Comparison of ENCODE assay signal across 26 mouse cellular contexts in genomic region chr11:102142355-102142754, GRCm38 (mm10). TPM values are rescaled to one million over a fixed set of nuclear protein-coding genes. Genes with fewer than 3 reads are reported as not detected.
DNase-seq lines count a peak whose midpoint lies in the region; ATAC-seq and TF ChIP-seq lines count a peak whose summit lies in the region.
"Had no signal": no experiment of that assay in that cellular context is flagged by ENCODE, and none has a peak within 500 bp of the region (broad histone marks: within the 10 kb centered on the region; RNA-seq: fewer than 3 reads in every experiment).

No protein-coding gene starts in this region.

- H3K36me3 ChIP-seq in intestine, embryonic 15.5 days: no peaks in the 10 kb centered on the region
- H3K36me3 ChIP-seq in intestine, postnatal 0 days (ENCODE audit: control insufficient read depth, insufficient read depth): no peaks in the 10 kb centered on the region
- no peaks in the 10 kb centered on the region for H3K36me3 ChIP-seq in liver, embryonic 16.5 days (ENCODE audit: control insufficient read depth, insufficient read depth)
- no peaks in the 10 kb centered on the region for H3K36me3 ChIP-seq in thymus, adult 2 months (ENCODE audit: control insufficient read depth, insufficient read depth, low read length)
- H3K36me3 ChIP-seq: forebrain, embryonic 15.5 days; heart, embryonic 13.5 days; hindbrain, embryonic 13.5 days; limb, embryonic 10.5 days; midbrain, embryonic 15.5 days had no signal

- peak overlapping the region; percentile 37 for H3K4me2 ChIP-seq in intestine, embryonic 15.5 days (replicated peaks)
- H3K4me2 ChIP-seq in intestine, postnatal 0 days (replicated peaks; ENCODE audit: low read depth): peak overlapping the region; percentile 50
- H3K4me2 ChIP-seq in liver, embryonic 16.5 days (ENCODE audit: low read depth, low read length): peak overlapping the region; percentile 46
- H3K4me2 ChIP-seq: forebrain, embryonic 15.5 days; heart, embryonic 13.5 days; hindbrain, embryonic 13.5 days; lung, embryonic 14.5 days; midbrain, embryonic 15.5 days had no signal

- no peak for TF ChIP-seq POLR2A in thymus, adult 2 months (IDR thresholded peaks at IDR 0.05; ENCODE audit: control insufficient read depth, extremely low read depth, insufficient read depth, low read length, poor library complexity)

- WGBS in intestine, embryonic 15.5 days: 51% methylated on average over 7 of the region's 7 CpGs
- WGBS in intestine, postnatal 0 days: 30% methylated on average over 7 of the region's 7 CpGs
- WGBS in liver, embryonic 16.5 days (ENCODE audit: insufficient replicate concordance): 47% methylated on average over 7 of the region's 7 CpGs
- WGBS in thymus, adult 2 months: 76% methylated on average over 7 of the region's 7 CpGs

- H3K4me1 ChIP-seq in intestine, embryonic 15.5 days (replicated peaks): peaks cover 24% of the 10 kb centered on the region
- peaks cover 3% of the 10 kb centered on the region; the same call in 1 of the 2 replicates for H3K4me1 ChIP-seq in intestine, postnatal 0 days (replicated peaks; ENCODE audit: control insufficient read depth, insufficient read depth, low read length)
- peaks cover 26% of the 10 kb centered on the region for H3K4me1 ChIP-seq in liver, embryonic 16.5 days (ENCODE audit: control insufficient read depth, low read depth, low read length)
- H3K4me1 ChIP-seq in thymus, adult 2 months (replicated peaks; ENCODE audit: control insufficient read depth, insufficient read depth, low read length): no peaks in the 10 kb centered on the region

- peak overlapping the region; percentile 74 for H3K27ac ChIP-seq in intestine, embryonic 15.5 days
- peak overlapping the region; percentile 68 for H3K27ac ChIP-seq in intestine, postnatal 0 days (ENCODE audit: low read depth, low read length)
- peak overlapping the region; percentile 82 for H3K27ac ChIP-seq in liver, embryonic 16.5 days (ENCODE audit: low read length)
- H3K27ac ChIP-seq in thymus, adult 2 months (ENCODE audit: control insufficient read depth, insufficient read depth, low read length): no peak overlapping the region
- H3K27ac ChIP-seq: forebrain, embryonic 15.5 days; heart, embryonic 13.5 days; hindbrain, embryonic 13.5 days; limb, embryonic 10.5 days; midbrain, embryonic 15.5 days had no signal

- peak; percentile 40 for DNase-seq in liver
- no peak for DNase-seq in spleen, adult 12 weeks (ENCODE audit: low spot score)
- no peak for DNase-seq in thymus, adult 2 months
- DNase-seq in gastrocnemius, adult 18-20 months (ENCODE audit: low spot score): no peak
- DNase-seq: cerebellum, adult 9-10 months; lung, embryonic 14.5 days; lung, postnatal 36 days; thymus, postnatal 25 days had no signal

- H3K9me3 ChIP-seq in intestine, embryonic 15.5 days: no peaks in the 10 kb centered on the region
- H3K9me3 ChIP-seq in intestine, postnatal 0 days (ENCODE audit: control insufficient read depth): no peaks in the 10 kb centered on the region
- no peaks in the 10 kb centered on the region for H3K9me3 ChIP-seq in liver, embryonic 16.5 days (replicated peaks; ENCODE audit: control insufficient read depth, low read length)
- H3K9me3 ChIP-seq: forebrain, embryonic 15.5 days; heart, embryonic 13.5 days; hindbrain, embryonic 13.5 days; limb, embryonic 10.5 days; midbrain, embryonic 15.5 days had no signal

- no peak for TF ChIP-seq CTCF in intestine, postnatal 0 days (IDR thresholded peaks at IDR 0.05; ENCODE audit: low read depth)
- no peak for TF ChIP-seq CTCF in thymus, adult 2 months (IDR thresholded peaks at IDR 0.05; ENCODE audit: borderline replicate concordance, control insufficient read depth, extremely low read depth, insufficient read depth, low read length, poor library complexity)

- H3K27me3 ChIP-seq in intestine, embryonic 15.5 days (replicated peaks): peaks cover 22% of the 10 kb centered on the region
- 0 out of 2 replicates have a peak, but pooled peaks cover 4% of the 10 kb centered on the region for H3K27me3 ChIP-seq in intestine, postnatal 0 days (replicated peaks; ENCODE audit: control insufficient read depth, insufficient read depth, low read length)
- peaks cover 35% of the 10 kb centered on the region for H3K27me3 ChIP-seq in liver, embryonic 16.5 days (ENCODE audit: control insufficient read depth, insufficient read depth, low read depth, low read length)
- peaks cover 14% of the 10 kb centered on the region for H3K27me3 ChIP-seq in thymus, adult 2 months (ENCODE audit: control insufficient read depth, insufficient read depth, low read length)

- H3K4me3 ChIP-seq in intestine, embryonic 15.5 days (replicated peaks): no peak overlapping the region
- H3K4me3 ChIP-seq in intestine, postnatal 0 days (ENCODE audit: low read depth, low read length): no peak overlapping the region
- peak overlapping the region; percentile 6; the same call in 1 of the 2 replicates for H3K4me3 ChIP-seq in liver, embryonic 16.5 days (ENCODE audit: low read depth, low read length)
- no peak overlapping the region for H3K4me3 ChIP-seq in thymus, adult 2 months (ENCODE audit: control insufficient read depth, insufficient read depth, low read length)
- H3K4me3 ChIP-seq: forebrain, embryonic 15.5 days; heart, embryonic 13.5 days; hindbrain, embryonic 13.5 days; limb, embryonic 10.5 days; midbrain, embryonic 15.5 days; myocyte had no signal

- H3K9ac ChIP-seq in intestine, embryonic 15.5 days: no peak overlapping the region
- no peak overlapping the region for H3K9ac ChIP-seq in intestine, postnatal 0 days (ENCODE audit: low read depth, low read length)
- no peak overlapping the region for H3K9ac ChIP-seq in liver, embryonic 16.5 days (ENCODE audit: low read depth, low read length)
- H3K9ac ChIP-seq: forebrain, embryonic 15.5 days; heart, embryonic 13.5 days; hindbrain, embryonic 13.5 days; lung, embryonic 14.5 days; midbrain, embryonic 15.5 days had no signal

- ATAC-seq in intestine, embryonic 15.5 days: peak; percentile 75
- peak; percentile 37; the same call in 1 of the 2 replicates for ATAC-seq in intestine, postnatal 0 days
- ATAC-seq in liver, embryonic 16.5 days (ENCODE audit: low read depth): peak; percentile 67
- ATAC-seq: forebrain, embryonic 15.5 days; inflammation-experienced regulatory T-cells, adult 6 months; midbrain, embryonic 15.5 days had no signal

RNA-seq across cellular contexts. Expression of gene Nags, which starts 3.0 kb away (rescaled TPM):
- 24.0 and 25.6 TPM in 2 replicates for polyA plus RNA-seq in intestine, embryonic 15.5 days (2015; fragmentation: Nextera tagmentation; extraction: Ambion mirVana)
- polyA plus RNA-seq in intestine, postnatal 0 days (2015; fragmentation: Nextera tagmentation; extraction: Ambion mirVana): 37.9 and 40.4 TPM in 2 replicates
- 19.0 and 19.2 TPM in 2 replicates for polyA plus RNA-seq in liver, embryonic 16.5 days (2015; fragmentation: Nextera tagmentation; extraction: Ambion mirVana)
- 0.09 and 0.43 TPM in 2 replicates for polyA plus RNA-seq in thymus, adult 2 months (2012; rRNA removed)
- total RNA-seq in gastrocnemius, adult 18-20 months (2021): not detected
- total RNA-seq: heart, postnatal 25 days; layer of hippocampus, postnatal 10 days had no signal
- polyA plus RNA-seq: heart, embryonic 13.5 days; hindbrain, embryonic 13.5 days; lung, embryonic 14.5 days; myocyte; neural tube, embryonic 14.5 days had no signal

RNA-seq across cellular contexts. Expression of gene Tmem101, which starts 13.8 kb away (rescaled TPM):
- 23.8 and 26.4 TPM in 2 replicates for polyA plus RNA-seq in intestine, embryonic 15.5 days (2015; fragmentation: Nextera tagmentation; extraction: Ambion mirVana)
- polyA plus RNA-seq in intestine, postnatal 0 days (2015; fragmentation: Nextera tagmentation; extraction: Ambion mirVana): 10.9 and 11.4 TPM in 2 replicates
- 9.0 and 9.9 TPM in 2 replicates for polyA plus RNA-seq in liver, embryonic 16.5 days (2015; fragmentation: Nextera tagmentation; extraction: Ambion mirVana)
- polyA plus RNA-seq in thymus, adult 2 months (2012; rRNA removed): 26.2 and 31.3 TPM in 2 replicates
- total RNA-seq in gastrocnemius, adult 18-20 months (2021): 1 to 10 TPM; 9.3 to 9.8 TPM

RNA-seq across cellular contexts. Expression of gene Pyy, which starts 34.7 kb away (rescaled TPM):
- polyA plus RNA-seq in intestine, embryonic 15.5 days (2015; fragmentation: Nextera tagmentation; extraction: Ambion mirVana): 57.2 and 75.0 TPM in 2 replicates
- 181 and 192 TPM in 2 replicates for polyA plus RNA-seq in intestine, postnatal 0 days (2015; fragmentation: Nextera tagmentation; extraction: Ambion mirVana)
- polyA plus RNA-seq in liver, embryonic 16.5 days (2015; fragmentation: Nextera tagmentation; extraction: Ambion mirVana): 1.1 TPM in 1 of 2 replicates, not detected in the other
- polyA plus RNA-seq in thymus, adult 2 months (2012; rRNA removed): 51.8 and 53.2 TPM in 2 replicates
- total RNA-seq in gastrocnemius, adult 18-20 months (2021): not detected
- total RNA-seq: adrenal gland, adult 18-20 months; heart, postnatal 25 days; layer of hippocampus, postnatal 10 days; left cerebral cortex, adult 8-10 months; megakaryocyte-erythroid progenitor cell, adult 5-6 weeks had no signal
- polyA plus RNA-seq: forebrain, embryonic 15.5 days; heart, embryonic 13.5 days; inflammation-experienced regulatory T-cells, adult 6 months; limb, embryonic 10.5 days; lung, embryonic 14.5 days; midbrain, embryonic 15.5 days; myocyte; neural tube, embryonic 14.5 days; spleen, adult 2 months had no signal

RNA-seq across cellular contexts. Expression of gene Ppy, which starts 41.2 kb away (rescaled TPM):
- 4.5 and 6.2 TPM in 2 replicates for polyA plus RNA-seq in intestine, embryonic 15.5 days (2015; fragmentation: Nextera tagmentation; extraction: Ambion mirVana)
- 1.2 and 3.4 TPM in 2 replicates for polyA plus RNA-seq in intestine, postnatal 0 days (2015; fragmentation: Nextera tagmentation; extraction: Ambion mirVana)
- 0.32 TPM in 1 of 2 replicates, not detected in the other for polyA plus RNA-seq in liver, embryonic 16.5 days (2015; fragmentation: Nextera tagmentation; extraction: Ambion mirVana)
- 11.8 TPM in 2 replicates for polyA plus RNA-seq in thymus, adult 2 months (2012; rRNA removed)
- total RNA-seq in gastrocnemius, adult 18-20 months (2021): not detected
- total RNA-seq: adrenal gland, adult 18-20 months; heart, postnatal 25 days; layer of hippocampus, postnatal 10 days; left cerebral cortex, adult 8-10 months; megakaryocyte-erythroid progenitor cell, adult 5-6 weeks had no signal
- polyA plus RNA-seq: embryonic facial prominence, embryonic 14.5 days; forebrain, embryonic 15.5 days; heart, embryonic 13.5 days; hindbrain, embryonic 13.5 days; inflammation-experienced regulatory T-cells, adult 6 months; limb, embryonic 10.5 days; lung, embryonic 14.5 days; midbrain, embryonic 15.5 days; myocyte; neural tube, embryonic 14.5 days had no signal

RNA-seq across cellular contexts. Expression of gene Lsm12, which starts 42.7 kb away (rescaled TPM):
- 118 and 140 TPM in 2 replicates for polyA plus RNA-seq in intestine, embryonic 15.5 days (2015; fragmentation: Nextera tagmentation; extraction: Ambion mirVana)
- polyA plus RNA-seq in intestine, postnatal 0 days (2015; fragmentation: Nextera tagmentation; extraction: Ambion mirVana): 103 and 107 TPM in 2 replicates
- 51.2 and 52.5 TPM in 2 replicates for polyA plus RNA-seq in liver, embryonic 16.5 days (2015; fragmentation: Nextera tagmentation; extraction: Ambion mirVana)
- polyA plus RNA-seq in thymus, adult 2 months (2012; rRNA removed): 36.1 and 42.2 TPM in 2 replicates
- total RNA-seq in gastrocnemius, adult 18-20 months (2021): 100 to 1,000 TPM; 102 to 105 TPM

Comparison
In these comparisons a context has a peak if more than half of its experiments do, and no peak if none do; other contexts are left out.
1. RNA of gene Nags, which starts 3.0 kb away (polyA plus RNA-seq): 37.9 to 40.4 TPM in intestine, postnatal 0 days, 24.0 to 25.6 TPM in intestine, embryonic 15.5 days and 19.0 to 19.2 TPM in liver, embryonic 16.5 days; 0.09 to 0.43 TPM in thymus, adult 2 months; every median in the first group is over 10 times any median in the second.
2. RNA of gene Pyy, which starts 34.7 kb away (polyA plus RNA-seq): 181 to 192 TPM in intestine, postnatal 0 days, 57.2 to 75.0 TPM in intestine, embryonic 15.5 days and 51.8 to 53.2 TPM in thymus, adult 2 months; 1.1 TPM in liver, embryonic 16.5 days; every median in the first group is over 10 times any median in the second.
3. Peak in every context shown above with its lines, with median percentiles within 50 percentile points of each other: ATAC-seq and H3K4me2 ChIP-seq.